Mouse (Mus musculus) spleen, embryonic (tissue): Measurements from ENCODE around the gene Dcaf7.
"Not testable (repeated sequence)": the region's sequence is repeated elsewhere in the genome, so short reads cannot be mapped to it uniquely, and the experiment has no call there.

Experiments
- CTCF ChIA-PET: fragments of 350-600 bp; sonication (Branson Sonifier 250); formaldehyde crosslinking; loops from one replicate; lab custom pipeline; 2022; lab: Charles Lee

Dcaf7 gene

DNA sequence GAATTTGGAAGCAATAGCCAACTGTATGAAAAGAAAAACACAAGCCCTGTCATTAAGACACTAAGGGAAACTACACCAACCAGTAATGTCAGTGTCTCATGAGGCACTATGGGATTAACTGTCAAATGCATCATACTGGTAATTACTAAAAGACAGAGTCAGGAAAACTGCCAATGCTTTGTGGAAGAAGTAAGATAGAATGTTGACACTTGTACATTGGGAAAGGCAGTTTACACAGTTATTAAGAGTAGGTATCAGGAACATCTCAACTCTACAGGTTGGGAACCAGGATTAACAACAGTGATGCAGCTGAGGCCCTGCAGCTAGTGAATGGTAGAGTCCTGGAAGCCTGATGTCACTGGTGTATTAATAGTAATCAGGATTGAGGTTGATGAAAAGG lies 7.7 kb downstream of the Dcaf7 start:
- CTCF ChIA-PET, result no interaction called here

DNA sequence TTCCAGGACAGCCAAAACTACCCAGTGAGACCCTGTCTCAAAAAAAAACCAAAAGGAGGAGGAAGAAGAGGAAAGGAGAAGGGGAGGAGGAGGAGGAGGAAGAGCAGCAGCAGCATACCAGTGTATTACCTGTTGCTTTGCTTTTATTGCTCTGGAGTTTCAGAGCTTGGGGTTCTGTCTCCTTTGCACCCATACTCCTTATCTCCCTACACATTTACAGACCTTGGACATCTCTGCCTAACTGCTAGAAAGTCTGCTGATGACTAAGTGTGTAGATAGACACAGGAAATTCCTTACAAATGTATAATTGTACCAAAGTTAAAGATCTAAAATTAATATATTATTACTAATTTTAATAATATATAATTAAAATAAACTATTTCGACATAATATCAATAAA lies 8.6 kb downstream of the Dcaf7 start:
- CTCF ChIA-PET, result interaction anchor here (0.6 kb wide), 1 partner anchor 19 kb away, joined by 3 read pairs; no protein-coding TSS in a partner anchor

DNA sequence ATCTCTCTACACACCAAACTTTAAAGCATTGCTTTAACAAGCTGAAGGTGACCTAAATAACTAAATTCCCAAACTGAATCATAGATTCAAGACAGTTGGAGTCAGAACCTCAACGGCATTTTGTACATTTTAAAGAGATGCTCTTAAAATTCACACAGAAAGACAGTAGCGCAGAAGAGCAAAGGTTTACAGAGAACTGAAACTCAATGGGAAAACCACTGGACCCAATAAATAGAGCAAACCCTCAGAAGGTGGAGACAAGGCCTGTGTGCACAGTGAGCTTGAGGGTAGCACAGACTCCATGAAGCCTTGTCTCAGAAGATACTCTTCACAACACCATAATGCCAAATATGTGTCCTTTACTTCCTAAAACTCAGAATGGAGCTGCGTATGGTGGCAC lies 9.1 kb downstream of the Dcaf7 start:
- CTCF ChIA-PET, result interaction anchor here (0.6 kb wide), 2 partner anchors 19 to 1166 kb away, joined by 3 read pairs; no protein-coding TSS in a partner anchor

DNA sequence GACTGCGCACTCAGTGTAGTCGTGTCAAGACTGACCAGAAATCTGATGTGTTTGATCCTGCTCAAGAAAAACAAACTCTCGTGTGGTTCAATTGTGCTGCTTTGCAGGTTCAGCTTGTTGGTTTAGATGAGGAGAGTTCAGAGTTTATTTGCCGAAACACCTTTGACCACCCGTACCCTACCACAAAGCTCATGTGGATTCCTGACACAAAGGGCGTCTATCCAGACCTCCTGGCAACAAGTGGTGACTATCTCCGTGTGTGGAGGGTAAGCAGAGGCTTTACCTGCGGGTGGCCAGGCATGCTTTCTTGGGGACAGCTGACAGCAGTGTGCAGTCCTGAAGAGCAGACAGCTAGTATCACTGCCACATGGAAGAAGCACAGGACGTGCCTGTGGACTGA lies 9.9 kb downstream of the Dcaf7 start:
- CTCF ChIA-PET, result interaction anchor here (0.6 kb wide), 1 partner anchor 147 kb away, joined by 7 read pairs; no protein-coding TSS in a partner anchor

DNA sequence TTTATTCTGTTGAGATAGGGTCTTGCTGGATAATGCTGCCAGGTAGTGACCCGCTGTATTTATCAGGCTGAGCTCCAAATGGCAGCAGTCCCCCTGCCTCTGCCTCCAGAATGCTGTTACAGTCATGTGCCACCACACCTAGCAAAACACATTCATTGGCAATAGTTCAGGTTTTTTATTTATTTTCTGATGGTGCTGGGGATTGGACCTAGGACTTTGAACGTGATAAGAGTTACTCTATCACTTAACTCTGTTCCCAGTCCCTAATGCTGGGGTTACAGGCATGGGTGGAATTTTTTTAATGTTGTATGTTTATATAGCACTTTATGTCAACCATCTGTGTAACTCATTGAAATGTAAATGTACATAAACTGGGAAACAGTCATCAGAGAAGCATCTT lies 17.2 kb downstream of the Dcaf7 start:
- CTCF ChIA-PET, result interaction anchor here (1.0 kb wide), 1 partner anchor 17 kb away, joined by 4 read pairs; the partner anchor contains the start of gene Dcaf7

DNA sequence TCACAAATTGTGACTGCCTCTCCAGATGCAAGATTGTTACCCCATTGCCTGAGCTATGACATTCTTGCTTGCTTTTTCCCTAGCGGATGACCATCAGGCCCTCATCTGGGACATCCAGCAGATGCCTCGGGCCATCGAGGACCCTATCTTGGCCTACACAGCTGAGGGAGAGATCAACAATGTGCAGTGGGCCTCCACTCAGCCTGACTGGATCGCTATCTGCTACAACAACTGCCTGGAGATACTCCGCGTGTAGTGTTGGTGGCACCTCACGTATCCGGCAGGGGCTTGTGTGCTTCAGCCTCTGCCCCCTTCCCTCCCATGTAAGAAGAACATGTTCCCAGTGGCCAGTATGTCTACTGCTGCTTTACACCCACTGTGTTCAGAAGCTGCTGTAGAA lies 17.9 kb downstream of the Dcaf7 start:
- CTCF ChIA-PET, result no interaction called here

DNA sequence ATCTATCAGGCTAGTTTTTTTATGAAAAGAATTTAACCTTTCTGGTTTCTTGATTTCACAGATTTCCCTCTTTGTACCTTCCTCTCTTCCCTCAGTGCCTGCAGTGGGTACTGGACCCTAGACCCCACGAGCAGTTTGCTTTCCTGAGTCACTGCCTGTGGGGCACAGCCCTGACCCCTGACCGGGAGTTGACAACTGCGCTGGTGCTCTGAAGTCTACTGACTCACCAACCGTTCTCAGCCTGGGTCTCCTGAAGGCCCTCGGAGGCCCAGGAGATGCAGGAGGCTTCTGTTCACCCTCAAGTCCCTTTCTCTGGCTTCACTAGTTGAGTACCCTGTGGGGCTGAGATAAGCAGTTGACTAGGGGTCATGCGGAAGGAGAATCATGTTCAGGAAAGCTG lies 18.7 kb downstream of the Dcaf7 start:
- CTCF ChIA-PET, result no interaction called here

DNA sequence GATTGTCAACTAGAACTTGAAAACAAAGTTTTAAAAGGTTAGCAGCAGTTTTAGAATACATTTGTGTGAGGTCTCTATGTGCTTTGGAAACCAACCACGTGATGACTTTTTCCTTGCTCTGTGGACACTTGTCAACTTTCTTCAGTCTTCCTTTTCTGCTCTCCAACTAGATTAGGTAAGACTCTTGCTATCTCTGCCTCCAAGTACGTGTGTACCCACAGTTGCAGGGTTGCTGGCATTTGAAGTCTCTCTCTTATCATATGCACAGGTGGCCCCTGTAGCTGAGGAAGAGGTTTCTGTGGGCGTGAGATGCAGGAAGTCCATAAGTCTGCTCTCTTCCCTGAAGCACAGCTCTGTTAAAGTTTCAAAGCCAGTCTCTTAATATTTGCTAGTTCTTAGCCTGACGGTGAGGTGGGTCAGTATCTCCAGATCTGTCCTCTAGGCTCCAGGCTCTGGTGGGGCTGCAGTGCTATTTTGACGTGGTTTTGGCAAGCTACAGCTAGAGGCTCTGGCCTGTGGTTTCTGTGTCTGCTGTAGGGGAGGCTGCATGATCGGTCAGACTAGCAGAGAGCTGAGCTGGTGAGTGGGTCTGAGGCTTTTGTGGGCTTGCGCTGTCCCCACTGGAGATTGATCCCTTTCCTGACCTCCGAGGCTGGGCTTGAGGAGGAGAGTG lies 20.3 kb downstream of the Dcaf7 start:
- CTCF ChIA-PET, result no interaction called here

DNA sequence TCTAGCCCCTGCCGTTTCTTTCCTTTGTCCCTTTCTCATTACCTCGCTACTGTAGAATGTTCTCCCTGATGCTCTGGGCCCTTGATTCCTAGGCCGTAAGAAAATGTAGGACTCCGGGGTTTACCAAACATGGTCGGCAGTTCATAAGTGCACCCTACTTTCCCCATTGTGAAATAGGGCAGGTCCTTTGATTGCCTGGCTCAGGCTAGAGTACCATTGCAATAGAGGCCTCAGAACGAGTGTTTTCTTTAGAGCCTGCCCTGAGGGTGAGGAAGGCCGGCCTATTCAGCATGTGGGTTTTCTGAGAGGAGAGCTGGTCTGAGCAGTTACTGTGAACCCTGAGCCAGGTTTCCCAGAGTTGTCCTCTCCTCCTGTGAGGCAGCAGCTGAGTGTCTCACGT lies 21.3 kb downstream of the Dcaf7 start:
- CTCF ChIA-PET, result no interaction called here

DNA sequence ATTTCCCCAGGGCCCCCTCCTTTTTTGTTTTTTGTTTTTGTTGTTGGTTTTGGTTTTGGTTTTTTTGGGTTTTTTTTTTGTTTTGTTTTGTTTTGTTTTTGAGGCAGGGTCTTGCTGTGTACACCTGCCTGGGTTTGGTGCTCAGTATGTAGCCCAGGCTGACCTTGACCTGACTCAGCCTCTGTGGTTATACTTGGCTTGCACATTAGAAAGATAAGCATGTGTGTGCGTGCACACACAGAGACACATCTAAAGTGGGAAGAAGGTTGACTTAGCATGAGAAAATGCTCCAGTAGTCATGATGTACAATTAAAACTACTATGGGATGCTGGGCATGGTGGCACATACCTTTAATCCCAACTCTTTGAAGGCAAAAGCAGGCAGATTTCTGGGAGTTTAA lies 23.9 kb downstream of the Dcaf7 start:
- CTCF ChIA-PET, result no interaction called here

DNA sequence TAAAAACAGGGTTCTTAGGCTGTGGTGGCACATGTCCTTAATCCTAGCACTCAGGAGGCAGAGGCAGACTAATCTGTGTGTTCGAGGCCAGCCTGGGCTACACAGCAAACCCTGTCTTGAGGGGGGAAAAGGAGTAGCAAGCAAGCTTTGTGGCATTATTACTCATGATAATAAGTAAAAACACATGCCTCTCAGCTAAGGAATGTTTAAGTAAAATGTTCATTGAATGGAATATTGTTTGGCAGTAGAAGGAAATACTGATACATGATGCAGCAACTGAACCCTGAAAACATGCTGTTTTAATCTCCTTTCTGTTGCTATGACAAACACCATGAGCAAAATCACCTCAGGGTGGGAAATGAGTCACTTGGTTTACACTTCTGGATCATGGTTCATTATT lies 24.6 kb downstream of the Dcaf7 start:
- CTCF ChIA-PET, result no interaction called here

DNA sequence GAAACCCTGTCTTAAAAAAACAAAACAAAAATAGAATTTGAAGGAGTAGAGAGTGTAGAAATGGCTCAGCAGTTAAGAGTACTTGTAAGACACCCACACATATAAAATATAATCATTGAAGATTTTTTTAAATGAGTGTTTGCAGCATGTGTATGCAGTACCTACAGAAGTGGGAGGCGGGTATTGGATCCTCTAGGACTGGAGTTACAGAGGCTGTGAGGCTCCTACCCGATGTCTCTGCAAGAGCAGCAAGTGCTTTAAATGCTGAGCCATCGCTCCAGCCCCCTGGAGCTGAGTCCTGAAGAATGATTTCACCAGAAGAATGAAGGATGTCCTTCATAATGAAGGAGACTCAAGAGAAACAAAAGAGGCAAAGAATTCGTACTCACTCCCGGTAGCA lies 27.1 kb downstream of the Dcaf7 start:
- CTCF ChIA-PET, result no interaction called here

DNA sequence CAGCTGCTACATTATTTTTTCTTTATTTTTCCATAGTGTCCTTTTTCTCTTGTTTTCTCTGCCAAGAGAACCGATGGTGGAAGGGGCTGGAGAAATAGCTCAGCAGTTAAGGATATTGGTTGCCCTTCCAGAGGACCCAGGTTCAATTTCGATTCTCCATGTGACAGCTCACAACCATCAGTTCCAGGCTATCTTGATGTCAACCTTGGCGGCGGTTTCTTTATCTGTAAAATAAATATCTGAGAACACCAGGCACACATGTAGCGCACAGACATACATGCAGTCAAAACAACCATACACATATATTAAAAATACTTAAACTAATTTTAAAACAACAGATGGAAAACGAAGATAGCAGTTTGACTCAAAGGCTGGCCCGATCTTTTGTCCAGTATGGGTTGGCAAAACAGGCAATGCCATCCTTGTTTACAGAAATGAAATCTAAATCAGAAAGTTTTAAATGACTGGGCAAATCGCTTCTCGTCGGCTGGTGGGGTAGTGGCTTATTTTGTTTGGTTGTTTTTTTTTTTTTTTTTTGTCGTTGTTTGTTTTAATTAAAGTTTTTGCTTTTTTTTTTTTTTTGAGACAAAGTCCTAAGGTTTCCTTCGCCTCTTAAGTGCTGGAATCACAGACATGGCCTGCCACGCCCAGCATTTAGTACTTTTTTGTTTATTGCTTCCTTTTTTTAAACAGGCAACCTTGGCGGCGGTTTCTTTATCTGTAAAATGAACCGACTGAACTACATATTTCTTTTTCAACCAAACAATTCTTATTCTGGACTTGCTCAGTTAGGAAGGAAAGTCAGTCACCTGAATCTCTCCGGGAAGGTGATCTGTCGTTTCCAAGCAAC lies 28.6 kb downstream of the Dcaf7 start:
- CTCF ChIA-PET, result interaction anchor here (0.7 kb wide), 1 partner anchor 90 kb away, joined by 18 read pairs; no protein-coding TSS in a partner anchor

DNA sequence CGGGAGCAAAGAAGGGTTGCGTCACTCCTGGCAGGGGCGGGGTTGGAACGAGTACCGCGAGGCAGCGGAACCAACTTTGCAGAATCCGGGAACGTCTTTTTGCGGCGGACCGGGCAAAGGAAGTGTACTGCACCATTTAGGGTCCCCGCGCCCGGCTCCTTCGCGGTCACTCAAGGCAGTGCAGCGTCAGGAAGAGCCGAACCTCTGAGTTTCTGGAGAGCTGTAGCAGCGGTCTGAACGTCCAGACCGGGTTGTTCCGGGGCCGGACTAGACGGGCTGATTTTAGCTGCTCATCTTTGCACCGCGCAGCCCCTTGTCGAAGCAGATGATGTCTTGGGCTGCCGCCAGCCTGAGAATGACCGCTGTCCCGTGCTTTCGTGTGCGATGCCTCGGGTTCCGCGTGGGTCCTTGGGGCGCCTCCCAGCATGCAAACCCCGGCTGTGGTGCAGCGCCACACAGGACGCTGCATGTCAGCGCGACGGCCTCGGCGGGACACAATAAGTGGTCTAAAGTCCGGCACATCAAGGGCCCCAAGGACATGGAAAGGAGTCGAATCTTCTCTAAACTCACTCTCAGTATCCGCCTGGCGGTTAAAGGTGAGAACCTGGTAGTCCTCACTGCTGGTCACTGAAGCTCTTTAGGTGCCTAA lies 29.4 kb downstream of the Dcaf7 start, which contains the start of gene Taco1:
Taco1 (plus strand) TSS at position 139 of the 649 bp plus-strand sequence.
- CTCF ChIA-PET, result no interaction called here

DNA sequence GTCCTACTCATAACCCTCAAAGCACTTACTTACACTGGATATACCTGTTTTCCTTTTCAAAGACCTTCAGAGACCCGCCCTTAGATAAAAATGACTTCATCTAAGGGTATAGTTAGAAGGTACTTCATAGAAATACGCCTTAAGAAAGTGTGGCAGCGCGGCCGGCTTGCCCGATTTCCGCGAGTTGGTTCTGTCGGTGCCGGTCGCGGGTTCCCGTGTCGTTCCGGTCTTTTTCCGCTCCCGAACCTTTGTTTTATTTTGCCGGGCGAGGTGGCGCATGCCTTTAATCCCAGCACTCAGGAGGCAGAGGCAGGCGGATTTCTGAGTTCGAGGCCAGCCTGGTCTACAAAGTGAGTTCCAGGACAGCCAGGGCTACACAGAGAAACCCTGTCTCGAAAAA lies 29.9 kb downstream of the Dcaf7 start:
- CTCF ChIA-PET, result not testable (repeated sequence)

DNA sequence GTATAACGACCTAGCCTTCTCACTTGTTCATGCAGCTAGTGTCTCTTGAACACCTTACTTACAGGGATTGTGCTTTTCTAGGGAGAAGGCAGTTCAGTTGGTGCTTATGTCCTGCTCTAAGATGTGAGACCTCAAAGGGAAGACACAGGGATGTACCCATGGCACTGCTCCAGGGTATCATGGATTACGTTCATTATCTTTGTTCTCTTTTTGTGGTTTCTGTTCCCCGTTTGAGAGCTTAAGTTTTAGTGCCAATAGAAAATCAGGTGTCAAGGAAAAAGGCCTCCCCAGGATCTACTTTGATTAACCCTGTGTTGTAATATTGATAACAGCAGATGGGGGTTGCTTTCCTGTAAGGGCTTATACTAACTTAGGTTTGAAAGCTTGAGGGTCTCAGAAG lies 37.1 kb downstream of the Dcaf7 start:
- CTCF ChIA-PET, result interaction anchor here (0.6 kb wide), 1 partner anchor 158 kb away, joined by 3 read pairs; no protein-coding TSS in a partner anchor

DNA sequence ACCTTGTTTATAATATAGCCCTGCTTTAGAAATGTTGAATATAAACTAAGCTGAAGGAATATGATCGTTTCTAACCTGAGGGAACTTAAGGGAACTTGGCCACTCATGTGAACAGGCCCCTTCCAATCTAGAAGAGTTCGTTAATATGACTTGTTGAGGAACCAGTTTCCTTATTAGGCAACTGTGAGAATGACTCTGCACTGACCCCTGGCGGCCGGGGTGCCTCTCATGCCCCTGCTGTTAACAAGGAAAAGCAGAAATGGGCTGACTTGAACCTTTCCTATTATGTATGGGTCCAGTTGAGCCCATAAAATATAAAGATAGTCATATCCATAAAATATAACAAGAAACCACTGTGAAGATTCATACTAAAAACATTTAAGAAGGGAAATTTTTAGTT lies 39.6 kb downstream of the Dcaf7 start:
- CTCF ChIA-PET, result interaction anchor here (0.6 kb wide), 1 partner anchor 43 kb away, joined by 3 read pairs; no protein-coding TSS in a partner anchor

DNA sequence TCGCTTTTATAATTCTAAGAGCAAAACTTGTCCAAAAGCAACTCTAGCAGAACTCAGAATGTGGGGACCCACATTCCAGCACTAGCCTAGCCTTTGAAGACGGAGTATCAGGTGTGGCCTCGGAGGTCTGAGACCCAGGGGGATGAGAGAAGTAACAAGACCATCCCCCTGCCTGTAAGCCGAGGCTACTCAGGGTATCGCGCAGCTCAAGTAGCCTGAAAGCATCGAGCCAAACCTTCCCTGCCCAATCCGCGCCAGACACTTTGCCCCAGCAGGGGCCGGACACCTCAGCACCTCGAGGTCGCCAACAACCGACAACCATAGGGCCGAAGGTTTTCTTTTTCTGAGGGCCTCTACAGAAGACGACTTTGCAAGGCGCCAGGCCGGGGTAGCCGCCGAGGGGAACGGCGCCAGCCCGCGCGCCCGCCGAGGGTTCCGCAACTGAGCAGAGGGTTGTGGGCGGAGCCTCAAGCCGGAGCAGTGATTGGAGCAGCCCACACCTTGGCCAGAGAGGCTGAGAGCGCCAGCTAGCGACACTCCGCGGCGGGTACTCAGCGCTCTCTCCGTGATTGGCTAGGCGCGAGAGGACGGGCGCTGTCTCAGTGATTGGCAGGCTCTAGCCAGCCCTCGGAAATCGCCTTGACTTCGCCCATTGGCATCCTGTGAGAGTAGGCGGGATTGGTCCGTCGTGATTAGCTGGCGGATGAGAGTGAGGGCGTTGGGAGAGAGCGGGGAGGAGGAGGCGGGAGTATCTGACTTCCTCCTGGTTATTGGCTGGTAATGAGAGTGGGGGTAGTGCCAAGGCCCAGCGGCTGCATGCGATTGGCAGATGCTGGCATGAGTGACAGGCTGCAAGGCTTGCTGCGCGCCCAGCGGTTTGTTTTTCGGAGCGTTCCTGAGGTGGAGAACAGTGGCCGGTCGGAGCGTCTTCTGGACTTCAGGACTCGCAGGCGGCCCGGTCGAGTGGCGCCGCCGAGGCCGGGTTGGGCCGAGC lies 47.3 kb downstream of the Dcaf7 start, which contains the start of gene Map3k3:
Map3k3 (plus strand) TSS at position 906 of the 994 bp plus-strand sequence.
- CTCF ChIA-PET, result interaction anchor here (0.5 kb wide), 1 partner anchor 135 kb away, joined by 6 read pairs; no protein-coding TSS in a partner anchor

DNA sequence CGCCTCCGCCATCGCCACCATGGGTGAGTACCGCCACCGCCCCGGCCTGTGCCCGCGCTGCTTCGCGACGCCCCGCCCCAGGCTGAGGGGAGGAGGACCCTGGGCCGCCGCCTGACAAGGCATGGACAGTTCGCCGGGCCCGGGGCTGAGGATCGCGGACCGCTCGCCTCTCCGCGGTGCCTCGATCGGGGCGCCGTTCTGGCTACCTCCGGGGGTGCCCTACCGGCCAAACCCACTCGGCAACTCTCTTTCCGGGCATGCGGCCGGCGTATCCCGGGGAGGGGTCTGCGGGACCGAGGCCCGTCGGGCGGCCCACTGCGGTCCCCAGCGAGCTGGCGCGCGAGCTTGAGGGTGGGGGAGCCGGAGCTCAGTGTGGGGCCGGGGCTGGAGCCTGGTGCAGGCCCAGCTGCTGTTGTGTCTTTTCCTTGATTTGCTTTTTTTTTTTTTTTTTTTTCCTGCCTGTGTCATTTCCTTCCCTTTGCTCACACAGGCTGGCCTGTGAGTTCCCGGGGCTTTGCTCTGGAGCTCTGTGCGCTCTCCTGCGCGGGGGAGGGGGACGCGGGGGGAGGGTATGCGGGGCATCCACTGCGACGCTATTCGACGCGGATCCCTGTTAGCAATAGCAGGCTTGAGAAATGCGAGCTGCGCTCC lies 48.4 kb downstream of the Dcaf7 start:
- CTCF ChIA-PET, result interaction anchor here (0.6 to 0.7 kb wide), 4 partner anchors 214 to 914 kb away, joined by 3 to 9 read pairs (median 6); no protein-coding TSS in a partner anchor

DNA sequence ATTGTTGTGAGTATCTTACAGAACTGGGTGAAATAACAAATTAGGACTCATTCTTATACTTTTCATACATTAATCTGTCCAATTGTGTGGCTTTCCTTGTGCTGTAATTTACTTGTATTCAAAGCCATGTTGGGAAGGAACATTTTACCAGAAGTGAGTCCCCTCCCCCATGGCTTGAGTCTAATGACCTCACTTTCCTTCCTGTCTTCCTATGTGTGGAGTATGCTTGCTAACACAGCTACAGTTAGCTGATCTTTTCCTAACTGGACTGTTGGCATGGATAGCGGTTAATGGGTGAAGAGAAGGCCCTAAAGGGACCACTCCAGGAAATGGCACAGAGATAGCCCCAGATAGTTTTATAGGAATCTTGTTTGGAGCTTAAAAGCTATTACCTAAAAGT lies 61.6 kb downstream of the Dcaf7 start:
- CTCF ChIA-PET, result no interaction called here
